Mouse (Mus musculus) cerebellum, adult 2 months (tissue): Measurements from ENCODE around the gene Gm44596.

Experiments
- CTCF ChIP-seq: fragments of 200-500 bp; IDR thresholded peaks from 2 replicates; pipeline ENCODE4 v1.5.1; 2011; ENCODE audit warnings: low read depth, mild to moderate bottlenecking, control low read depth, low read length, moderate library complexity, borderline replicate concordance; ENCODE audit not compliant: insufficient read depth
- POLR2A ChIP-seq: fragments of 200-500 bp; IDR thresholded peaks from 2 replicates; pipeline ENCODE4 v1.6.1; 2011; ENCODE audit warnings: low read length, control low read depth, borderline replicate concordance; ENCODE audit not compliant: insufficient read depth

- TF ChIP-seq CTCF, result no peak
- TF ChIP-seq POLR2A, result no peak
Observed at GRCm38 (mm10) chr6:128341956-128342723, 33.2 kb upstream of the Gm44596 start.
